Mouse (Mus musculus): Measurements from ENCODE around the gene Racgap1. TPM values are rescaled to one million over a fixed set of nuclear protein-coding genes. Genes with fewer than 3 reads are reported as not detected.

Racgap1 gene
- polyA plus RNA-seq, 1 experiment, result 45.7 TPM

DNA sequence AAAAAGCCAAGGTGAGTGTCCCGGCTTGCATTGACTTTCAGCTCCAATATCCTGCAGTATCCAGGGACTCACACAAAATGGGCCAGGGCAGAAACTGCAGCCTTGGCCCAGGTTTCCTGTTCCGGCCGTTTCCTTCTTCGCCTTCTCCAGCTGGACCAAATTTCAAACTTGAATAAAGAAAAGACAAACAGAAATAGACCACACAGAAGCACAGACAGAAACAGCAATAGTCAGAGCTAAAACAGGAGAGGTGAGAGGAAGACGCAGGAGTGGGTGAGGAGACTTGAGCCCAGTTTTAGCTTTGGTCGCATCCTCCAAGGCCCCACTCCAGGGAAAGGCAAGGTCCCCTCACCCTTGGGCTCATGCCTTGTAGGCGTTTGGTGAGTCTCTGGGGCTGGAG lies 48.2 kb downstream of the Racgap1 start:
- H3K4me1 ChIP-seq (ENCODE audit: control insufficient read depth, insufficient read depth, low read length), result peaks cover 4% of the 10 kb centered on the region
- TF ChIP-seq POLR2A (IDR thresholded peaks at IDR 0.05; ENCODE audit: control insufficient read depth, low read depth, low read length) (no peak), CTCF (IDR thresholded peaks at IDR 0.05; ENCODE audit: control insufficient read depth, insufficient read depth, insufficient replicate concordance, low read depth, low read length) (no peak)
- no peak overlapping the region for H3K4me3 ChIP-seq (ENCODE audit: control insufficient read depth, low read depth, low read length)
- H3K36me3 ChIP-seq (ENCODE audit: control insufficient read depth, insufficient read depth, low read length), result no peaks in the 10 kb centered on the region
- H3K27me3 ChIP-seq (ENCODE audit: control insufficient read depth, insufficient read depth, low read length), result no peaks in the 10 kb centered on the region
- no peak overlapping the region for H3K27ac ChIP-seq (ENCODE audit: control insufficient read depth, insufficient read depth, low read depth, low read length)

- TF ChIP-seq POLR2A (IDR thresholded peaks at IDR 0.05; ENCODE audit: control insufficient read depth, low read depth, low read length) (no peak), CTCF (IDR thresholded peaks at IDR 0.05; ENCODE audit: control insufficient read depth, insufficient read depth, insufficient replicate concordance, low read depth, low read length) (no peak)
- Histone ChIP-seq H3K27me3 (ENCODE audit: control insufficient read depth, insufficient read depth, low read length) (no peaks in the 10 kb centered on the region), H3K27ac (ENCODE audit: control insufficient read depth, insufficient read depth, low read depth, low read length) (no peak overlapping the region), H3K36me3 (ENCODE audit: control insufficient read depth, insufficient read depth, low read length) (no peaks in the 10 kb centered on the region), H3K4me3 (ENCODE audit: control insufficient read depth, low read depth, low read length) (no peak overlapping the region), H3K4me1 (ENCODE audit: control insufficient read depth, insufficient read depth, low read length) (peaks cover 4% of the 10 kb centered on the region)
Measured at GRCm38 (mm10) chr15:99602206-99602820, 49.1 kb downstream of the Racgap1 start.

DNA sequence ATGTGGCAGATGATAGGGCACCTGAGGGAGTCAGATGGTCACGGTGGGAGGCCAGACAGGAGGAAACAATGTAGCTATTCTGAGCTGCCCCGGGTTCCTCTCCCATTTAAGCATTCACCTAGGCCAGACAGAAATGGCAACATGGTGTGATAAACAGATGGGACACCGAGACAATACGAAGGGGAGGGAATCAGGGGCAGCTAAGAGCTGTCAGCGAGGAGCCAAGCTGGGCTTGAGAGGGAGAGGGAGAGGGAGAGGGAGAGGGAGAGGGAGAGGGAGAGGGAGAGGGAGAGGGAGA lies 49.7 kb downstream of the Racgap1 start:
- peaks cover 4% of the 10 kb centered on the region for H3K4me1 ChIP-seq (ENCODE audit: control insufficient read depth, insufficient read depth, low read length)
- no peaks in the 10 kb centered on the region for H3K36me3 ChIP-seq (ENCODE audit: control insufficient read depth, insufficient read depth, low read length)
- no peaks in the 10 kb centered on the region for H3K27me3 ChIP-seq (ENCODE audit: control insufficient read depth, insufficient read depth, low read length)
- no peak overlapping the region for H3K27ac ChIP-seq (ENCODE audit: control insufficient read depth, insufficient read depth, low read depth, low read length)
- H3K4me3 ChIP-seq (ENCODE audit: control insufficient read depth, low read depth, low read length), result no peak overlapping the region
- no peak for TF ChIP-seq POLR2A (IDR thresholded peaks at IDR 0.05; ENCODE audit: control insufficient read depth, low read depth, low read length)
- no peak for TF ChIP-seq CTCF (IDR thresholded peaks at IDR 0.05; ENCODE audit: control insufficient read depth, insufficient read depth, insufficient replicate concordance, low read depth, low read length)

DNA sequence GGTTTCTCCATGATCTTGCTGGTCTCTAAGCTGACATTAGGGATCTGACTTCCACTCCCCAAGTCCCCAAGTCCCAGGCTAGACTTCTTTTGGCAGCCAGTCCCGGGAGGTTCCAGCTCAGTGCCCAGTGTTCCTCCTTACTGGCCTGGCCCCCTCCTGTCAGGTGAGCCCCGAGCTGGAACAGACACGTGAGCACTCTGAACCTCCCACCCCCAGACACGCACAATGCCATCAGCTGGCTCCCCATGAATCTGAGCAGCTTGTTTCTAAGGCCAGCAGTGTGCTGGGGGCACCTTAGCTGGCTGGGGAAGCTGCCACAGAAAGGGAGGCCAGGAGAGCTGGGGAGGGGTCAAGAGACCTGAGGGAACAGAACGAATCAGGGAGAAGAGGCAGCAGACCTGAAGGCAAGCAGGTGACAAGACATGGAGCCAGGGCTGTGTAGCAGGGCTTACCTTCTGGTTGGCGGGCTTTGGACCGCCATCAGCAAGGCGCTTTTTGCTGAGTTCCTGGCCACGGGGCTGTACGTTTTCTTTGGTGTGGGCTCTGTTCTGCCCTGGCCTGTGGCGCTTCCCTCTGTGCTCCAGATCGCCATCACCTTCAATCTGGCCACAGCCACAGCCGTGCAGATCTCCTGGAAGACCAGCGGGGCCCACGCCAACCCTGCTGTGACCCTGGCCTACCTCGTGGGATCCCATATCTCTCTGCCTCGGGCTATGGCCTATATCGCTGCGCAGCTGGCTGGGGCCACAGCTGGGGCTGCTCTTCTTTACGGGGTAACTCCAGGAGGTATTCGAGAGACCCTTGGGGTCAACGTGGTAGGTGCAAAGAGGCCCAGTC lies 50.3 kb downstream of the Racgap1 start, which contains the start of gene Aqp6:
Gene Aqp6 (plus strand): TSS at position 415 of the 837 bp plus-strand sequence.
- Histone ChIP-seq H3K4me1 (ENCODE audit: control insufficient read depth, insufficient read depth, low read length) (peaks cover 4% of the 10 kb centered on the region), H3K36me3 (ENCODE audit: control insufficient read depth, insufficient read depth, low read length) (no peaks in the 10 kb centered on the region), H3K27me3 (ENCODE audit: control insufficient read depth, insufficient read depth, low read length) (no peaks in the 10 kb centered on the region), H3K27ac (ENCODE audit: control insufficient read depth, insufficient read depth, low read depth, low read length) (no peak within 1 kb of the TSS), H3K4me3 (ENCODE audit: control insufficient read depth, low read depth, low read length) (no peak within 1 kb of the TSS)
- TF ChIP-seq POLR2A (IDR thresholded peaks at IDR 0.05; ENCODE audit: control insufficient read depth, low read depth, low read length) (no peak), CTCF (IDR thresholded peaks at IDR 0.05; ENCODE audit: control insufficient read depth, insufficient read depth, insufficient replicate concordance, low read depth, low read length) (no peak)

DNA sequence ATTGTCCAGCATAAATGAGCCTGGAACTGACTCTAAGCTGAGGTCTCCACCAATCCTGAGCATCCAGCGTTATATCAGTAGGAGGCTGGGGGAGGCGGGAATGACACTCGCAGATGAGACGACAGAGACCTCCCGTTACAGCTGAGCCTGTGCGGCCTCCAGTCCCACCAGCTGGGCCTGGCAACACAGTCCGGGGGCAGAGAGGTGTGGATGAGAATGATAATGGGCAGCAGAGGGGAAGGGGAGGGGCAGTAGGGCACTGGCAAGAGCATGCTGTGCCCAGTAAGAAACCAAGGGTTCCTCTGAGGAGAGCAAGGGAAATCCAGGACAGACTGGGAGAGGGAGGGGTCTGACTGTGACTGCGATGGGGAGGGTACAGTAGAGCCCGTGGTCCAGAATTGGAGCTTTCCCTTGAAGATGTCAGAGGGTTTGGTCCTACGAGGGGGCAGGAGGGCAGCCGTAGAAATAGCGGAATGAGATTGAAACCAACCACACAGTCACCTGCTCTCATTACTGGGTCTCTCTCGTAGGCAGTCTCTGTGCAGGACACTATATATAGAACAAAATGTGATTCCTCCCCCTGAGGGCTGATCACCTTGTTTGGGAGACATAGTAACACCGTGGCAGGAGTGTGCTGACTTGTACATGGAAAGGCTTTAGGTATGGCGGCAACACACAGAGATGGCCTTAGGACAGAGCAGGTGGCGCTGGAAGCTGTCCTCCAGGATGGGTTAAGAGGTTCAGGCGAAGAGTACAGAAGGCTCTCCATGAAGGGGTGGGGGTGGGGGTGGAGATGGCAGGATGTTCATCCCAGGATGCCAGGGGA lies 52.0 kb downstream of the Racgap1 start:
- no peaks in the 10 kb centered on the region for H3K27me3 ChIP-seq (ENCODE audit: control insufficient read depth, insufficient read depth, low read length)
- no peak overlapping the region for H3K27ac ChIP-seq (ENCODE audit: control insufficient read depth, insufficient read depth, low read depth, low read length)
- no peaks in the 10 kb centered on the region for H3K36me3 ChIP-seq (ENCODE audit: control insufficient read depth, insufficient read depth, low read length)
- peaks cover 4% of the 10 kb centered on the region for H3K4me1 ChIP-seq (ENCODE audit: control insufficient read depth, insufficient read depth, low read length)
- no peak overlapping the region for H3K4me3 ChIP-seq (ENCODE audit: control insufficient read depth, low read depth, low read length)
- TF ChIP-seq CTCF (IDR thresholded peaks at IDR 0.05; ENCODE audit: control insufficient read depth, insufficient read depth, insufficient replicate concordance, low read depth, low read length) (no peak), POLR2A (IDR thresholded peaks at IDR 0.05; ENCODE audit: control insufficient read depth, low read depth, low read length) (no peak)

DNA sequence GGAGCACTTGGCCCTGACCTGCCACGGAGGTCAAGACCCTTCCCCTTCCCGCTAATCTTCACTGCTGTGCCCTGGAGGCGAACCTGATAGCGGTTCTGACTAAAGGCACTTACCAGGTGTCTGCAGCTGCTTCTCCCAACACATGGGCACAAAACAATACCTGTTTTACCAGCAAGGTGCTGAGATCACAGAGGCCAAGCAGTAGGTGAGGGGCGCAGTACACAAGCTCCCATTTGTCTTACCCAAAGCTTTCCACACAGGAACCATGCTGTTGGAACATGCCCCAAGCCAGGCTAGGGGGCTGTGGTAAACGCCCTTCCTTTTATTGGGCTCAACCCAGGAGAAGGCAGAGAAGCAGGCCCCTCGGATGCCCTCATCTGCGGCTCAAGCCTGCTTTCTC lies 53.9 kb downstream of the Racgap1 start:
- Histone ChIP-seq H3K36me3 (ENCODE audit: control insufficient read depth, insufficient read depth, low read length) (no peaks in the 10 kb centered on the region), H3K4me1 (ENCODE audit: control insufficient read depth, insufficient read depth, low read length) (peaks cover 4% of the 10 kb centered on the region), H3K27ac (ENCODE audit: control insufficient read depth, insufficient read depth, low read depth, low read length) (no peak overlapping the region), H3K27me3 (ENCODE audit: control insufficient read depth, insufficient read depth, low read length) (no peaks in the 10 kb centered on the region), H3K4me3 (ENCODE audit: control insufficient read depth, low read depth, low read length) (no peak overlapping the region)
- TF ChIP-seq POLR2A (IDR thresholded peaks at IDR 0.05; ENCODE audit: control insufficient read depth, low read depth, low read length), result no peak
- TF ChIP-seq CTCF (IDR thresholded peaks at IDR 0.05; ENCODE audit: control insufficient read depth, insufficient read depth, insufficient replicate concordance, low read depth, low read length), result no peak

GRCm38 (mm10) chr15:99596841-99597240 lies 54.6 kb downstream of the Racgap1 start:
- H3K4me3 ChIP-seq (ENCODE audit: control insufficient read depth, low read depth, low read length), result no peak overlapping the region
- no peaks in the 10 kb centered on the region for H3K36me3 ChIP-seq (ENCODE audit: control insufficient read depth, insufficient read depth, low read length)
- H3K27ac ChIP-seq (ENCODE audit: control insufficient read depth, insufficient read depth, low read depth, low read length), result no peak overlapping the region
- TF ChIP-seq CTCF (IDR thresholded peaks at IDR 0.05; ENCODE audit: control insufficient read depth, insufficient read depth, insufficient replicate concordance, low read depth, low read length) (no peak), POLR2A (IDR thresholded peaks at IDR 0.05; ENCODE audit: control insufficient read depth, low read depth, low read length) (no peak)
- peaks cover 2% of the 10 kb centered on the region; the same call in 1 of the 2 replicates for H3K4me1 ChIP-seq (ENCODE audit: control insufficient read depth, insufficient read depth, low read length)
- H3K27me3 ChIP-seq (ENCODE audit: control insufficient read depth, insufficient read depth, low read length), result no peaks in the 10 kb centered on the region

All from testis, adult 2 months (tissue).